Mouse (Mus musculus): Measurements from ENCODE around the gene Tmem234. TPM values are rescaled to one million over a fixed set of nuclear protein-coding genes. Genes with fewer than 3 reads are reported as not detected.

Tmem234 gene
- polyA plus RNA-seq (2021; fragmentation: Nextera tagmentation), result 181 and 186 TPM in 2 replicates
- long read RNA-seq, experiment 1, transcript Tmem234-210 (5 exons, 1,519 nt), result major isoform, 40 of 142 reads
- long read RNA-seq, experiment 1, transcript Tmem234-212 (6 exons, 680 nt), result minor isoform, 5 of 142 reads
- long read RNA-seq, experiment 1, transcript Tmem234-201 (5 exons, 1,437 nt), result minor isoform, 39 of 142 reads
- long read RNA-seq, experiment 1, partial matches to known transcripts, result 18 of 142 reads
- long read RNA-seq, experiment 1, other reads (novel, unspliced or antisense), result 30 of 142 reads
- long read RNA-seq, experiment 2, transcript Tmem234-220 (4 exons, 652 nt), result minor isoform, 6 of 85 reads
- long read RNA-seq, experiment 2, transcript Tmem234-201 (5 exons, 1,437 nt), result major isoform, 23 of 85 reads
- long read RNA-seq, experiment 2, transcript Tmem234-210 (5 exons, 1,519 nt), result minor isoform, 20 of 85 reads
- long read RNA-seq, experiment 2, partial matches to known transcripts, result 2 of 85 reads
- long read RNA-seq, experiment 2, other reads (novel, unspliced or antisense), result 22 of 85 reads

DNA sequence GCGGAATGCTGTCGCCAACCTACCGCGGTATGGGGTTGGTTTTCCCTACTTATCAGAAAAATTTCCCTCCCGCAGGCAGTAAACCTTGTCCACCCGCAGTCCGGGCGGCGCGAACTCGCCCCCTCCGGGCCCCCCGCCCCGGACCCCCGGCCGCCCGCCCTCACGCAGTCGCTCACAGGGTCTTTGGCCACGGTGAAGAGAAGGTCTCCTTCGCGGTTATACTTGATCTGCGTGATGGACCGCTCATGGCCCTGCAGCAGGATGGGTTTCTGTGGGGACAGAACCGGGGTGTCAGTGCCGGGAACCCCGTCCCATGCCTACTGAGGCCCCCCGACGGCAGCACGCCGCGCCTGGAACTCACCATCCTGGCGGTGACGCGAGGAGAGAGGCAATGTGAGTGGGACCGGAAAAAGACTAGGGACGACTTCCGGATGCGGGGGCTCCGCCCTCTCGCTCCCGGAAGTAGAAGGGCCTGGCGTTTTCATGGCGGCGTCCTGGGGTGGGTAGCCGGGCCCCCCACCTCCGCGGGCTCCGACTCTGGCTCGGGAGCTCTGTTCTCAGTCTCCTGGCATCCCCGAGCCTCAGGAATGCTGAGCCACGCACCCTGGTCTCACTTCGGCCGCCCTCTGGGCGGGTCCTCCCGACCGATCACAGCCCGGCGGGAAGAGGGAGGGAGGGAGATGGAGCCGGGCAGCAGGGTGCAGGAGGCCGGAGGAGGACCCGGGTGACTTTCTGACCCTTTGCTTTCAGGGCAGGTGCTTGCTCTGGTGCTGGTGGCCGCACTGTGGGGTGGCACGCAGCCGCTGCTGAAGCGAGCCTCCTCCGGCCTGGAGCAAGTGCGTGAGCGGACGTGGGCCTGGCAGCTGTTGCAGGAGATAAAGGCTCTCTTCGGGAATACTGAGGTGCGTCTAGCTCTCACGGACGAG lies at the start of gene Tmem234, which contains the start of gene Eif3i:
Tmem234 (plus strand) TSS at position 436 of the 926 bp plus-strand sequence.
Eif3i (minus strand) TSS at position 416 of the 926 bp plus-strand sequence.

DNA sequence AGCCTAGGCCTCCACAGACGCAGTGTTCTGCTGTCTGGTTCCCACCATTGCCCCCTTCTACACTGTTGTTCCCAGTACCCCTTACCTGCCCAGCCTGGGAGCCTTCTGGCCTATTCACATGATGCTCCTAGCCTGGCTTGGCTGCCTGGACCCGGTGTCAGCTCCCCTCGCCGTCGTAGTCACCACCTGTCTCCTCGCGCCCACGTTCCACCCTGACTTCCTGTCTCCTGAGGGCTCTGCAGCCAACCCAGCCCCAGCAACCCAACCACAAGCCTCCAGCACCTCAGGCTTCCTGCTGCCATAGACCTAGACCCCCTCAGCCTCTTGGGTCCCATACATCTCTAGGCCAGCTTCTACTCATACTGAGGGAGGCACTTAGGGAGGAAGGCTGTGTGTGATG lies 27.0 kb upstream of the Tmem234 start, which contains the start of gene Lck:
Lck (minus strand) TSS at position 212 of the 400 bp plus-strand sequence.

DNA sequence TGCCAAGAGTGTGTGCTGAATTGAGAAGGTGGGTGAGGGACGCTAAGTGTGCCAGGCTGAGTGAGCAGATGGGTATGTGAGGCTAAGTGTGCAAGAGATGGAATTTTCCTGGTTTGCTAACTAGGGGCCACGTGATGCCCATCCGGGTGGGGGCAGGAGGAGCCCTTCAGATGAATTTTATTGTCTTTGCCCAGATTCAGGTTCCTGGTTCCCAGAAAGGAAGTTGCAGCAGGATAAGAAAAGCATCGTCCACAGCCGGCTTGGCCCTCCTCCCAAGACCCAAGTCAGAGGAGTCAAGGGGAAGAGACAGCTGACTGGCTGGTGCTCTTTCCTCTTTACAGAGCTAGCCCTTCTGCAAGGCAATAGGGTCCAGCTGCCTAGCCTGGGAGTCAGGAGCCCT lies 22.0 kb upstream of the Tmem234 start, which contains the start of gene Fam167b:
Fam167b (minus strand) TSS at position 84 of the 400 bp plus-strand sequence.

GRCm38 (mm10) chr4:129614093-129614492 lies 13.6 kb downstream of the Tmem234 start, which contains the start of gene Dcdc2b:
Gene Dcdc2b (minus strand): TSS chr4:129614257.

DNA sequence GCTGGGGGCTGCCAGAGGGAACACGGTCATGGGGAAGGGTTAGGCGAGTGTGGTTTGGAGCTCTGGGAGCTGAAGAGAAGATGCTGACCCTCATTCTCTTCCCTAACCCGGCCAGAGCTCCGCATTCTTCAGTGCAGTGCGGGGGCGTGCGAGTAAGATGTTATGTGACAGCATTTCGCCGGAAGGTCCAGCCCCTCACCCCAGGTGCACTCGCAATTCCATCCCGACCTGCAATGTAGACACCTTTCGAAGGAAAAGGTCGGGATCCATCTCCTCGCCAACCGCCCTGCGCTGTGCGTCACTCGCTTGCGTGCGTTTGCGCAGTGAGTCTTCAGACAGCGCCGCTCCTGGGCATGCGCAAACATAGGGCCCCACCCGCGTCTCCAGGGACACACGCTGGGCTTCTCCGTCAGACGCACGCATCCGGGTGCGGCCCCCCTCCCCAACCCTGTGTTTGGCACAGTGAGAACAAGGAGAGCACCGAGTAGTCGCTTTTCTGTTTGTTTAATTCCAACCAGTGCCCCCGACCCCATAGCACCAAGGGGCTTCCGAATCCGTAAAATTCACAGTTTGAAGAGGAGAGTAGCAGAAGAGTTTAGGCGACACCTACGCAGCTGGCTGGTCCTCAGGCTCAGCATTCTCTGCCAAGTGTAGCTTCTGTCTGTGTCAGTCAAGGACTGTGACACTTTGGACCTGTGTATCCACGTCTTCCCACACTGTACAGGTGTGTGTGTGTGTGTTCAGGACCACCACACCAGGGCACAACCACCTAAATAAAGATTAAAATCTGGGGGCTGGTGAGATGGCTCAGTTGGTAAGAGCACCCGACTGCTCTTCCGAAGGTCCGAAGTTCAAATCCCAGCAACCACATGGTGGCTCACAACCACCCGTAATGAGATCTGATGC lies 18.6 kb downstream of the Tmem234 start, which contains the start of gene Iqcc:
Iqcc (minus strand) TSS at position 314 of the 906 bp plus-strand sequence.

GRCm38 (mm10) chr4:129623681-129624091 lies 23.2 kb downstream of the Tmem234 start, which contains the start of gene Ccdc28b:
Gene Ccdc28b (minus strand): TSS chr4:129623947.

DNA sequence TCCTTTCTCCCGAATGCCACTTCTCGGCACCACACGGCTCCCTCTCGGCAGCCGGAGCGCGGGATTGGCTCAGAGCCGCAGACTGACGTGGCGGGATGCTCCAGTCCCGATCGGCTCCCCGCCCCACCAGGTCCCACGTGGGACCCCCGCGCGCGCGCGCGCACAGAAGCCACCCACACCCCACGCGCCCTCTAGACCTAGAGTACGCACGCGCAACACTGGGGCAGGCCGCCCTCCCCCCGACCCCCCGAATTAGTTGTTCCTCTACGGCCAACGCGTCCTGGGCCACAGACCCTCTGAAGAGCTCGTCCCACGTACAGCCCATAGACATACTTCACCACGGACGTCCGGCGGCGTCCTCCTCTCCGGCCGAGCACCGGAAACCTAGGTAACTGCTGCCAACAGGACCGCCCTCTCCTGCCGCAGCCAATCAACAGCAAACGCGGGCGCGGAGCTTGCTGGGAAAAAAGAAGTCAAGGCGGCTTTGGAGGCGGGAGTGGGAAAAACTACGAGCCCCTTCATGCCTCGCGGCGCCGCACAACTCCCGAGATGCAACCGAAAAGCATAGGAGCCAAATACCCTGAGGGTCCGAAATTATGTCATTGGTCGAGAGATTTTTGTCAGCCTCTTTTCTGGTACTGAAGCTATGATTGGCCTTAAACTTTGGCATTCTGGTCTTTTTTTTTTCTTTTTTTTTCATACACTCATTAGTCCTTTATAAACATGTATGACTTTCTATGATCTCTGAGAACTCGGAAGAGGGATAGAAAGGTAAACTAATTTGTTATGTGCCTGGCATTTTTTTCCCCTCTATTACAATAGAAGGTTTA lies 40.4 kb downstream of the Tmem234 start, which contains the start of gene Txlna:
Txlna (minus strand) TSS at position 428 of the 830 bp plus-strand sequence.

DNA sequence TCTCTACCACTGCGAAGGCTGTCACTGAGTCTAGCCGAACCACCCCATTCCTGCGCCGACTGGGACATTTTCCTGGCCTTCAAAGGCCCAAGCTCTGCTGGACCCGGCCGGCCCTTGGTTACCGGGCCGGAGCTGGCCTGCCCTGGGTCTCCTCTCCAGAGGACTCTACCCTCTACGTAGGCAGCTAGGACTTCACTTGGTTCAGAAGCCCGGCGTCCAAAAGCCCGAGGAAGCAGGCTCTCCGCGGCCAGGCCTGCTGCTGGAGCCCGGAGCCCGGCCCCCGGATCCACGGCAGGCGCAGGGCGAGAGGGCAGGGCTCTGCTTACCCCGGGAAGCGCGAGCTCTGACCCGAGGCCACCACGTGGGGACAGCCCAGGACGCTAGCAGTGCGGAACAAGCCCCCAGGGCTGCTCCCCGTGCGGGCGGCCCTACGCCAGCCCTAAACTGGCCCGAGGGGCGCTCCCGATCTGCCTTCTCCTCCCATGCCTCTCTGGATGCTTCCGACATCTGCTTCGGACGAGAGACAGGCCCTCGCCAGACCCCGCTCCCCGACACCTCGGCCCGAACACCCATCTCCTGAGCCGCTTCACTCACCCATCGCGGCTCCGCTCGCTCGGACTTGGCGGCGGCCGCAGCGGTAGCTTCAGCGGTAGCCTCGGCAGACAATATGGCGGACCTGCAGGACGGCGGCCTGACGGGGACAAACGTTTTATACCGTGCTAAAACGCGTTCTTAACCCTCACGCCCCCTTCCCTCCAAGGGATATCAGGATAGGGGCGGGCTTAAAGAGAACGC lies 71.8 kb downstream of the Tmem234 start, which contains the start of gene Kpna6:
Kpna6 (minus strand) TSS at position 685 of the 795 bp plus-strand sequence.

Small RNA genes within 50 kb of the gene (microRNA-seq; reads per million reads assigned to microRNA genes)
- gene Mir8119, result not detected

Other genes starting within 250 kb of the Tmem234 start
- gene Zbtb8a, start 222.6 kb upstream of the Tmem234 start, polyA plus RNA-seq (2021; fragmentation: Nextera tagmentation), result 4.4 and 4.9 TPM in 2 replicates
- 1.9 and 2.1 TPM in 2 replicates for gene Zbtb8b, start 159.8 kb upstream of the Tmem234 start, polyA plus RNA-seq (2021; fragmentation: Nextera tagmentation)
- 11.4 and 11.5 TPM in 2 replicates for gene Bsdc1, start 139.1 kb upstream of the Tmem234 start, polyA plus RNA-seq (2021; fragmentation: Nextera tagmentation)
- gene Tssk3, start 109.6 kb upstream of the Tmem234 start, polyA plus RNA-seq (2021; fragmentation: Nextera tagmentation), result 0.15 TPM in 1 of 2 replicates, not detected in the other
- gene Fam229a, start 109.5 kb upstream of the Tmem234 start, polyA plus RNA-seq (2021; fragmentation: Nextera tagmentation), result 0.98 and 1.3 TPM in 2 replicates
- gene Marcksl1, start 87.1 kb upstream of the Tmem234 start, polyA plus RNA-seq (2021; fragmentation: Nextera tagmentation), result 33.1 and 41.3 TPM in 2 replicates
- gene Hdac1, start 58.0 kb upstream of the Tmem234 start, polyA plus RNA-seq (2021; fragmentation: Nextera tagmentation), result 16.9 and 18.2 TPM in 2 replicates
- 2.4 and 2.5 TPM in 2 replicates for gene Lck, start 27.0 kb upstream of the Tmem234 start, polyA plus RNA-seq (2021; fragmentation: Nextera tagmentation)
- 1.4 and 2.4 TPM in 2 replicates for gene Fam167b, start 22.1 kb upstream of the Tmem234 start, polyA plus RNA-seq (2021; fragmentation: Nextera tagmentation)
- 270 and 298 TPM in 2 replicates for gene Eif3i, start within 50 bp of the Tmem234 start, polyA plus RNA-seq (2021; fragmentation: Nextera tagmentation)
- gene Dcdc2b, start 13.6 kb downstream of the Tmem234 start, polyA plus RNA-seq (2021; fragmentation: Nextera tagmentation), result 3.4 and 4.1 TPM in 2 replicates
- 28.4 and 35.0 TPM in 2 replicates for gene Iqcc, start 18.4 kb downstream of the Tmem234 start, polyA plus RNA-seq (2021; fragmentation: Nextera tagmentation)
- gene Ccdc28b, start 23.3 kb downstream of the Tmem234 start, polyA plus RNA-seq (2021; fragmentation: Nextera tagmentation), result 31.7 and 35.6 TPM in 2 replicates
- 16.0 and 16.7 TPM in 2 replicates for gene Txlna, start 40.4 kb downstream of the Tmem234 start, polyA plus RNA-seq (2021; fragmentation: Nextera tagmentation)
- gene Kpna6, start 72.1 kb downstream of the Tmem234 start, polyA plus RNA-seq (2021; fragmentation: Nextera tagmentation), result 9.9 and 11.1 TPM in 2 replicates
- gene Tmem39b, start 96.2 kb downstream of the Tmem234 start, polyA plus RNA-seq (2021; fragmentation: Nextera tagmentation), result 9.7 and 9.8 TPM in 2 replicates
- 30.5 and 30.6 TPM in 2 replicates for gene Khdrbs1, start 141.6 kb downstream of the Tmem234 start, polyA plus RNA-seq (2021; fragmentation: Nextera tagmentation)
- 166 and 230 TPM in 2 replicates for gene Ptp4a2, start 210.6 kb downstream of the Tmem234 start, polyA plus RNA-seq (2021; fragmentation: Nextera tagmentation)

Data from layer of hippocampus, adult 6 months (tissue).